Mouse (Mus musculus): ENCODE results near the gene Otos. TPM values are rescaled to one million over a fixed set of nuclear protein-coding genes. Genes with fewer than 3 reads are reported as not detected.

Otos gene
- total RNA-seq, 2 experiments from 2014 or later = not detected

GRCm38 (mm10) chr1:92646601-92647000, 2.0 kb downstream of the Otos start:
- no peak for DNase-seq

- DNase-seq = no peak
These were observed 2.5 kb downstream of the Otos start for GRCm38 (mm10) chr1:92646111-92646510.

- no peak for DNase-seq
These were observed 3.7 kb downstream of the Otos start for GRCm38 (mm10) chr1:92644916-92645315.

- no peak for DNase-seq
These were observed 5.0 kb downstream of the Otos start for GRCm38 (mm10) chr1:92643691-92644090.

GRCm38 (mm10) chr1:92641514-92642272, 6.9 kb downstream of the Otos start, which contains the start of gene Cops9:
TSS of gene Cops9 (minus strand) at chr1:92641985.
- peak; percentile 94 for DNase-seq

- DNase-seq = no peak
These were observed 8.2 kb downstream of the Otos start for GRCm38 (mm10) chr1:92640393-92640792.

GRCm38 (mm10) chr1:92638736-92639135, 9.9 kb downstream of the Otos start:
- no peak for DNase-seq

GRCm38 (mm10) chr1:92638181-92638580, 10.5 kb downstream of the Otos start:
- DNase-seq = peak; percentile 61

- no peak for DNase-seq
These were observed 11.0 kb downstream of the Otos start for GRCm38 (mm10) chr1:92637501-92638172.

GRCm38 (mm10) chr1:92636676-92637075, 12.0 kb downstream of the Otos start:
- DNase-seq = no peak

- DNase-seq = no peak
These were observed 12.6 kb downstream of the Otos start for GRCm38 (mm10) chr1:92636015-92636414.

GRCm38 (mm10) chr1:92634976-92635599, 13.6 kb downstream of the Otos start:
- peak; percentile 4 for DNase-seq

- peak; percentile 1 for DNase-seq
These were observed 14.1 kb downstream of the Otos start for GRCm38 (mm10) chr1:92634569-92634968.

- peak; percentile 29 for DNase-seq
These were observed 14.9 kb downstream of the Otos start for GRCm38 (mm10) chr1:92633726-92634125.

GRCm38 (mm10) chr1:92632948-92633347, 15.7 kb downstream of the Otos start:
- no peak for DNase-seq

- DNase-seq = no peak
These were observed 16.4 kb downstream of the Otos start for GRCm38 (mm10) chr1:92632196-92632595.

- DNase-seq = no peak
These were observed 20.4 kb downstream of the Otos start for GRCm38 (mm10) chr1:92628227-92628626.

- DNase-seq = peak; percentile 83
These were observed 30.3 kb downstream of the Otos start for GRCm38 (mm10) chr1:92618360-92618759.

- no peak for DNase-seq
These were observed 31.2 kb downstream of the Otos start, which contains the start of gene Olfr12 for GRCm38 (mm10) chr1:92617488-92617887. TSS of gene Olfr12 (plus strand) at chr1:92617788.

- DNase-seq = no peak
These were observed 32.6 kb downstream of the Otos start for GRCm38 (mm10) chr1:92616046-92616445.

GRCm38 (mm10) chr1:92614516-92614915, 34.1 kb downstream of the Otos start:
- no peak for DNase-seq

GRCm38 (mm10) chr1:92613175-92613574, 35.5 kb downstream of the Otos start:
- no peak for DNase-seq

- DNase-seq = peak; percentile 74
These were observed 37.6 kb downstream of the Otos start for GRCm38 (mm10) chr1:92611008-92611407.

Data from adrenal gland, postnatal 10 days (tissue).